Mouse (Mus musculus) MEL (cell line): ENCODE measurements around the gene H2al1b. TPM values are rescaled to one million over a fixed set of nuclear protein-coding genes. Genes with fewer than 3 reads are reported as not detected.
"Not testable (repeated sequence)": the region's sequence is repeated elsewhere in the genome, so short reads cannot be mapped to it uniquely, and the experiment has no call there.

Source experiments
- DNase-seq: peaks from one replicate; pipeline ENCODE4 v3.0.0; 2011; ENCODE audit warnings: low read depth, low spot score
- H3K27ac ChIP-seq: 2 replicates; pipeline ENCODE4 v1.5.1; 2012; ENCODE audit warnings: low read depth, mild to moderate bottlenecking, control low read depth, low read length, moderate library complexity; ENCODE audit not compliant: control insufficient read depth
- H3K27me3 ChIP-seq, 2 experiments: fragments of 150-350 bp in 1 of 2; sonication (generic) in 1 of 2; 2 replicates each; pipeline ENCODE4 v1.6.1; 2012; ENCODE audit warnings: low read length in 2 of 2, mild to moderate bottlenecking in 2 of 2, improper control_type of control experiment in 1 of 2, moderate library complexity in 1 of 2; ENCODE audit not compliant: insufficient read depth in 2 of 2, control insufficient read depth in 1 of 2
- H3K36me3 ChIP-seq, 2 experiments: 2 replicates each; pipeline ENCODE4 v1.6.1; 2012 to 2014; ENCODE audit warnings: low read length in 2 of 2, improper control_type of control experiment in 1 of 2, inconsistent platforms in 1 of 2, mild to moderate bottlenecking in 1 of 2; ENCODE audit not compliant: insufficient read depth in 2 of 2, control insufficient read depth in 1 of 2
- H3K4me1 ChIP-seq, 2 experiments: fragments of 150-350 bp in 1 of 2; sonication (generic) in 1 of 2; 2 replicates each; pipeline ENCODE4 v1.6.1; 2012; ENCODE audit warnings: low read length in 2 of 2, improper control_type of control experiment in 1 of 2, mild to moderate bottlenecking in 1 of 2; ENCODE audit not compliant: insufficient read depth in 2 of 2, control insufficient read depth in 1 of 2
- H3K4me3 ChIP-seq, 2 experiments: fragments of 150-350 bp in 1 of 2; sonication (generic) in 1 of 2; 2 replicates each; pipeline ENCODE4 v1.5.1; 2012; ENCODE audit warnings: low read depth in 2 of 2, low read length in 2 of 2, mild to moderate bottlenecking in 2 of 2, moderate library complexity in 2 of 2, control low read depth in 1 of 2, improper control_type of control experiment in 1 of 2; ENCODE audit not compliant: control insufficient read depth in 1 of 2, insufficient read depth in 1 of 2
- H3K79me2 ChIP-seq: 2 replicates; pipeline ENCODE4 v1.6.1; 2012; ENCODE audit warnings: mild to moderate bottlenecking, low read length, moderate library complexity; ENCODE audit not compliant: control insufficient read depth, poor library complexity, insufficient read depth
- H3K9ac ChIP-seq: 2 replicates; pipeline ENCODE4 v1.6.1; 2012; ENCODE audit warnings: low read depth, mild to moderate bottlenecking, control low read depth, low read length, moderate library complexity; ENCODE audit not compliant: control insufficient read depth, poor library complexity, severe bottlenecking
- H3K9me3 ChIP-seq: fragments of 150-350 bp; sonication (generic); replicated peaks from 2 replicates; pipeline ENCODE4 v1.6.1; 2012; ENCODE audit warnings: mild to moderate bottlenecking, low read length, improper control_type of control experiment, moderate library complexity; ENCODE audit not compliant: insufficient read depth
- BHLHE40 ChIP-seq: IDR thresholded peaks from 2 replicates; pipeline ENCODE4 v1.6.1; 2012; ENCODE audit warnings: low read depth, mild to moderate bottlenecking, inconsistent platforms, low read length, improper control_type of control experiment, borderline replicate concordance
- CHD1 ChIP-seq: IDR thresholded peaks from 2 replicates; pipeline ENCODE4 v1.6.1; 2012; ENCODE audit warnings: low read depth, mild to moderate bottlenecking, inconsistent platforms, low read length, improper control_type of control experiment
- CHD2 ChIP-seq: IDR thresholded peaks from 2 replicates; pipeline ENCODE4 v1.6.1; 2011; ENCODE audit warnings: low read length, improper control_type of control experiment
- CTCF ChIP-seq, 3 experiments: IDR thresholded peaks in 2 of 3; conservative IDR thresholded peaks in 1 of 3; 2 replicates each; pipeline ENCODE4 v1.5.1; 2011 to 2012; ENCODE audit warnings: low read length in 3 of 3, low read depth in 2 of 3, mild to moderate bottlenecking in 2 of 3, improper control_type of control experiment in 1 of 3, inconsistent platforms in 1 of 3, mixed read lengths in 1 of 3, moderate library complexity in 1 of 3; ENCODE audit not compliant: control insufficient read depth in 1 of 3, insufficient read depth in 1 of 3, poor library complexity in 1 of 3, severe bottlenecking in 1 of 3
- EP300 ChIP-seq, 2 experiments: IDR thresholded peaks; 2 replicates each; pipeline ENCODE4 v1.6.1; 2011; ENCODE audit warnings: improper control_type of control experiment in 2 of 2, low read length in 2 of 2, low read depth in 1 of 2, mild to moderate bottlenecking in 1 of 2
- GATA1 ChIP-seq: IDR thresholded peaks from 2 replicates; pipeline ENCODE4 v1.6.1; 2011; ENCODE audit warnings: low read depth, low read length, improper control_type of control experiment
- HCFC1 ChIP-seq: IDR thresholded peaks from 2 replicates; pipeline ENCODE4 v1.6.1; 2012; ENCODE audit warnings: low read depth, mild to moderate bottlenecking, inconsistent platforms, low read length, improper control_type of control experiment, moderate library complexity
- MAX ChIP-seq: IDR thresholded peaks from 2 replicates; pipeline ENCODE4 v1.6.1; 2011; ENCODE audit warnings: low read length, improper control_type of control experiment
- MAZ ChIP-seq: IDR thresholded peaks from 2 replicates; pipeline ENCODE4 v1.6.1; 2012; ENCODE audit warnings: low read depth, mild to moderate bottlenecking, inconsistent platforms, low read length, improper control_type of control experiment
- MYB ChIP-seq: IDR thresholded peaks from 2 replicates; pipeline ENCODE4 v1.6.1; 2011; ENCODE audit warnings: mild to moderate bottlenecking, low read depth, low read length, improper control_type of control experiment
- NELFE ChIP-seq: IDR thresholded peaks from 2 replicates; pipeline ENCODE4 v1.6.1; 2011; ENCODE audit warnings: low read depth, low read length, improper control_type of control experiment
- NRF1 ChIP-seq: IDR thresholded peaks from 2 replicates; pipeline ENCODE4 v1.6.1; 2014; ENCODE audit warnings: low read depth, mild to moderate bottlenecking, inconsistent platforms, low read length, improper control_type of control experiment, moderate library complexity; ENCODE audit not compliant: poor library complexity, insufficient read depth, severe bottlenecking
- POLR2A ChIP-seq, 2 experiments: IDR thresholded peaks; 2 replicates each; pipeline ENCODE4 v1.6.1; 2011 to 2012; ENCODE audit warnings: low read length in 2 of 2, mild to moderate bottlenecking in 2 of 2, control low read depth in 1 of 2, improper control_type of control experiment in 1 of 2, low read depth in 1 of 2, moderate library complexity in 1 of 2; ENCODE audit not compliant: control insufficient read depth in 1 of 2, insufficient read depth in 1 of 2, poor library complexity in 1 of 2
- POLR2AphosphoS5 ChIP-seq: IDR thresholded peaks from 2 replicates; pipeline ENCODE4 v1.6.1; 2012; ENCODE audit warnings: low read depth, borderline replicate concordance, mild to moderate bottlenecking, inconsistent platforms, low read length, moderate library complexity, mixed read lengths
- SIN3A ChIP-seq: IDR thresholded peaks from 2 replicates; pipeline ENCODE4 v1.6.1; 2012; ENCODE audit warnings: low read length, improper control_type of control experiment, inconsistent platforms
- SMC3 ChIP-seq: IDR thresholded peaks from 2 replicates; pipeline ENCODE4 v1.6.1; 2011; ENCODE audit warnings: low read depth, low read length, improper control_type of control experiment
- TBP ChIP-seq: IDR thresholded peaks from 2 replicates; pipeline ENCODE4 v1.8.0; 2011; ENCODE audit warnings: low read depth, low read length, improper control_type of control experiment
- UBTF ChIP-seq: IDR thresholded peaks from 2 replicates; pipeline ENCODE4 v1.6.1; 2012; ENCODE audit warnings: low read depth, mild to moderate bottlenecking, inconsistent platforms, low read length, improper control_type of control experiment, moderate library complexity, borderline replicate concordance; ENCODE audit not compliant: insufficient read depth
- USF2 ChIP-seq, 2 experiments: IDR thresholded peaks; 2 replicates each; pipeline ENCODE4 v1.6.1; 2011 to 2012; ENCODE audit warnings: improper control_type of control experiment in 2 of 2, low read length in 2 of 2, borderline replicate concordance in 1 of 2, inconsistent platforms in 1 of 2, low read depth in 1 of 2, mild to moderate bottlenecking in 1 of 2; ENCODE audit not compliant: insufficient read depth in 1 of 2
- ZKSCAN1 ChIP-seq: IDR thresholded peaks from 2 replicates; pipeline ENCODE4 v1.6.1; 2012; ENCODE audit warnings: low read depth, mild to moderate bottlenecking, inconsistent platforms, low read length, improper control_type of control experiment, moderate library complexity
- polyA plus RNA-seq, 2 experiments: library from polyadenylated mRNA; stranded (reverse) in 1 of 2; unstranded in 1 of 2; fragments of >175 nt in 1 of 2; fragments of >200 nt in 1 of 2; gene quantifications; 2 replicates each; pipeline versions ENCODE4 v1.2.1 to v1.2.4; 2012; ENCODE audit warnings: low replicate concordance in 2 of 2, low read depth in 1 of 2; ENCODE audit not compliant: insufficient read length in 2 of 2, insufficient read depth in 1 of 2, missing spikeins in 1 of 2
- total RNA-seq: library from RNA; depleted of rRNA; stranded (reverse); fragments of 300-350 nt; gene quantifications from 2 replicates; pipeline ENCODE4 v1.2.3, GENCODE M21; 2012; rRNA removed

The H2al1b gene
- total RNA-seq (not detected in 2 replicates), polyA plus RNA-seq (not detected)

- H3K4me3 ChIP-seq, H3K27ac ChIP-seq, H3K4me1 ChIP-seq, DNase-seq, H3K9ac ChIP-seq, H3K36me3 ChIP-seq, H3K9me3 ChIP-seq, H3K79me2 ChIP-seq, H3K27me3 ChIP-seq: not testable (repeated sequence)
Measured at GRCm38 (mm10) chrX:11302132-11302531, at the start of gene H2al1b. H2al1b (plus strand) TSS chrX:11302432.

GRCm38 (mm10) chrX:11254062-11254461 is 48.2 kb upstream of the H2al1b start:
- Histone ChIP-seq H3K4me3 (no peak overlapping the region), H3K9me3 (no peaks in the 10 kb centered on the region), H3K27ac (no peak overlapping the region), H3K36me3 (no peaks in the 10 kb centered on the region), H3K9ac (no peak overlapping the region), H3K27me3 (no peaks in the 10 kb centered on the region; a peak in 1 of 4 replicates), H3K79me2 (no peaks in the 10 kb centered on the region), H3K4me1 (no peaks in the 10 kb centered on the region)
- TF ChIP-seq GATA1, result no peak
- DNase-seq, result no peak

GRCm38 (mm10) chrX:11254521-11255207 is 47.6 kb upstream of the H2al1b start:
- TF ChIP-seq POLR2AphosphoS5 (no peak), EP300 (IDR thresholded peaks at IDR 0.05; ENCODE audit: low read depth in 1 of 2, low read length in 2 of 2) (no peak), SMC3 (no peak), NELFE (no peak), TBP (no peak), CHD1 (no peak), USF2 (IDR thresholded peaks at IDR 0.05; ENCODE audit: borderline replicate concordance in 1 of 2, insufficient read depth in 1 of 2, low read depth in 1 of 2, low read length in 2 of 2) (no peak), CHD2 (no peak), MYB (no peak), SIN3A (no peak), POLR2A (IDR thresholded peaks at IDR 0.05; ENCODE audit: control insufficient read depth in 1 of 2, insufficient read depth in 1 of 2, low read depth in 1 of 2, low read length in 2 of 2, poor library complexity in 1 of 2) (no peak), MAX (no peak), HCFC1 (no peak), ZKSCAN1 (no peak), NRF1 (no peak), MAZ (no peak), CTCF (IDR thresholded peaks at IDR 0.05 in 2 of 3, conservative IDR thresholded peaks at IDR 0.05 in 1 of 3; ENCODE audit: control insufficient read depth in 1 of 3, insufficient read depth in 1 of 3, low read depth in 2 of 3, low read length in 3 of 3, poor library complexity in 1 of 3, severe bottlenecking in 1 of 3) (no peak), BHLHE40 (no peak), UBTF (no peak)
- TF ChIP-seq, all 39 proteins: peak for 0
- no peak for DNase-seq
- no peak overlapping the region for H3K4me3 ChIP-seq

More at GRCm38 (mm10) chrX:11254521-11255207, 47.6 kb upstream of the H2al1b start:
- no peak overlapping the region for H3K9ac ChIP-seq
- no peaks in the 10 kb centered on the region for H3K4me1 ChIP-seq
- no peak overlapping the region for H3K27ac ChIP-seq
- H3K27me3 ChIP-seq, result no peaks in the 10 kb centered on the region; a peak in 1 of 4 replicates
- H3K79me2 ChIP-seq, result no peaks in the 10 kb centered on the region
- no peaks in the 10 kb centered on the region for H3K36me3 ChIP-seq
- no peaks in the 10 kb centered on the region for H3K9me3 ChIP-seq
